Mouse (Mus musculus) frontal cortex, postnatal 36 days (tissue): ENCODE results near the gene Ppp1r12b.
A peak's percentile ranks its signal among the peaks of the same experiment; 100 is the strongest.

Experiments used
- DNase-seq, 2 experiments: peaks; one replicate each; pipeline ENCODE4 v3.0.0; 2022; ENCODE audit warnings: low spot score in 2 of 2

The Ppp1r12b gene

DNA sequence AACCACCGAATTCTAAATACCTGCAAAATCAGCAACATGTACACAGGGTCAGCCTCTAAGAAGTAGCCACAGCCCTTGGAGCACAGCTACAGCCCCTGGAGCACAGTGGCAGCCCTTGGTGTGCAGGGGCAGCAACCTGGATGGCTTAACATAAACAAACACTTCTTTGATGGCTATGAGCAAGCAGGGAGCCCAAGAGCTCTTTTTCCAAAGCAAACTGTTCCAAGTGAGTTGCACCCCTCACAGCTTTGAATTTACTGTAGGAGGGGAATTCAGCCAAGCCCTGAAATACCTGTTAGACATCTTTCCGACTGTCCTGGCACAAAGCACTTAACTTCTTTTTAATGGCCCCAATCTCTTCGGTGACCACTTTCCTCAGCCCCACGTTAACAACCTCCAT, 14.9 kb downstream of the Ppp1r12b start:
- no peak for DNase-seq

DNA sequence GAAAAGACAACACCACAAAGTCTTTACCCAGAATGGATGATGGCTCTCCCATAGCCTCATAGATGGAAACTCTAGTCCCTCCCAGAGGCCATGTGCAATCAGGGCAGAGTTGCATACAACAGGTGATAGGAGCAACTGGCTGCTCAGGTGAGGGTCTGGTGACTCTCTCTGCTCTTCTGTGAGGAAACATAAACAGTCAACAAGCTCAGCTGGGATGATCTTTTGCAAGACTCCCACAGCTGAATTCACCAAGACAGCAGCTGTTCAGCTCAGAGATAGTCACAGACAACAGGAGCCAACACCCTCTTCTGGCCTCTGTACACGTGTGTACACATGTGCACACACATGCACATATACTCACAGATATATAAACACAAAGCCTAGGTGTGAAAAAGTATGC, 17.5 kb downstream of the Ppp1r12b start:
- DNase-seq, result no peak

DNA sequence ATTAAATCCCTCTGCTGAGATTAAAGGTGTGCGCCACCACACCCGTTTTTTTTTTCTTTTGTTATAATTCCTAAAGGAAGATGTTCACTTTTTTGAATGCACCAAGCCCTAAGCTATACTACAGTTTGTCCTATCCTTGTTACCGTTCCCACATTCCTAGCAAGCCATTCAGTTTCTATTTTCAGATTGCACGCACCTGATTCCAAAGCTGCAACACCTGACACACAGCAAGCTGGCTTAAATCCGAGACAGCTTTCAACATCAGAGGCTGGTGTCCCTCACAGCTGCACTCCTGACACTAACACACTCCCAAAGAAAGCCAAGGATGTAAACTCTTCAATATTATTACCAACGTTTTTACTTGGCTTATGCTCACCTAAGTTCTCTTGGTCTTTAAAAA, 19.4 kb downstream of the Ppp1r12b start:
- DNase-seq, result no peak

GRCm38 (mm10) chr1:134932431-134932830, 23.3 kb downstream of the Ppp1r12b start:
- DNase-seq, result no peak

- peak in 1 of 2 experiments; percentile 23 for DNase-seq
These were observed 36.7 kb downstream of the Ppp1r12b start for GRCm38 (mm10) chr1:134919010-134919409.

DNA sequence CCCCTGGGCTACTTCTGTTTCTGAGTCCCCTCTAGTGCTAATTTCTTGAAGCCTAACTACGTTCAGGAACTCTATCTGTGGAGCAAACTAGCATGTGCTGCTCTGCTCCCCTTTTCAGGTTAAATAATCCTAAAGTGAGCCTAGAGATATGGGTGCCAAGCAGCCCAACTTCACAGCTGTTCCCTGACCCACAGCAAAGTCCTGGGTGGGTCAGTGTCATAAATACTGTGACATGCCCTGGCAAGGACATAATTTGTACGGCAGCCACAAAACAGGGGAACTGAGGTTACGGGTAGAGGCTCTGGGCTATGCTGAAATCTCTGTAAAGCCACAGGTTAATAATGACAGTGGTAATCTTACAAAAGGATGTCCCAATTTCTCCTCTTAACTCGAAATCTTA, 40.3 kb downstream of the Ppp1r12b start:
- no peak for DNase-seq

DNA sequence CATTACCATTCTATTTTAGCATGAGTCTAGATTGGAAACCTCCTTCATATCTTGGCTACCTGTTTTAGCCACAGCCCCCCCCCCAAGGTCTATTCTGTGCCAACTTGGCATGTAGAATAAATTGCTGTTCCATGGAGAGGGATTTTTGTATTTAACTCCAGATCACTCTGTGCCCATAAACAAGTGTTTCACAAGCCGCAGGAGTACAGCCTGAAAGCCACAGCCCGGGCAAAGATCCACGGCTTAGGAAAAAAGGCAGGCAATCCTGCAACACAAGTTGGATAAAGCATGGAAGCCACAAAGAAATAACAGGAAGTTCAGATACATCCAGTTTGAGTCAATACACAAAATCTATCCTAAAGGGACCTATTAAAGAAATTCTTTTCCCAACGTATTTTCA, 42.2 kb downstream of the Ppp1r12b start:
- no peak for DNase-seq

- no peak for DNase-seq
These were observed 43.9 kb downstream of the Ppp1r12b start for GRCm38 (mm10) chr1:134911892-134912291.

DNA sequence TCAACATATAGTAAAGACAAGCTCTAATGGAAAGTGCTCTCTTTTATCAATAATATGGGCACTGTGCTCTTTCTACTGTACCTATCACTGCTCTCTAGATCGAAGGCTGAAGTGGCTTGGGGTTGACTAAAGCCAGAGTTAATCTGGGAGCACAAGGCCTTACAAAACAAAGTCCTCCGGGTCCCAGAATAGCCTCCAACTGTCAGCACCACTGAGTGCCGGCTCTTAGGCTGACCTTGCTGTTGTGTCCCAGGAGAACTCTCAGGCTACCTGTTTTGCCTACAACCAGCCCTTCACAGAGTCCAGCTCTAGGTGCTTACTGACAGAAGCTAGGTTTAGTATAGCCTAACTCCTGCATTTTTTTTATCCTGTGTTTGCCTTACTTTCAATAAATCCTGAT, 45.7 kb downstream of the Ppp1r12b start:
- no peak for DNase-seq

DNA sequence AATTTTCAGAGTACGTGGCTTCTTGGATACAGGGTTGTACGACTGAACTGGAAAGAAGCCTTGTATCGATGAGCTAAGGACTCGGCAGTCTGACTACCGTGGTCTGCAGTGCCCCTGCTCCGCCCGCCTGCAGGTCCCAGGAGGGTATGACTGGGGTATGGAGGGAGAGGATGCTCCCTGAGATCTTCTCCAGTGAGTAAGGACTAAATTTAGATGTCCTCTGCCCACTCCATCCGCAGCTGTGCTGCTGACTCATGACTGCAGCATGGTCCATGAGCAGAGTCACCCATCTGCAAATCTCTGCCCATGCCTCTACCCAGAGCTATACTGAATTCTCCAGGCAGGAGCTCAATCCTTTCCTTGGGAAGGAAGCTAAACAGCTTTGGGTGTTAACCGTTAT, 46.3 kb downstream of the Ppp1r12b start:
- peak; percentile 76 to 87 for DNase-seq

DNA sequence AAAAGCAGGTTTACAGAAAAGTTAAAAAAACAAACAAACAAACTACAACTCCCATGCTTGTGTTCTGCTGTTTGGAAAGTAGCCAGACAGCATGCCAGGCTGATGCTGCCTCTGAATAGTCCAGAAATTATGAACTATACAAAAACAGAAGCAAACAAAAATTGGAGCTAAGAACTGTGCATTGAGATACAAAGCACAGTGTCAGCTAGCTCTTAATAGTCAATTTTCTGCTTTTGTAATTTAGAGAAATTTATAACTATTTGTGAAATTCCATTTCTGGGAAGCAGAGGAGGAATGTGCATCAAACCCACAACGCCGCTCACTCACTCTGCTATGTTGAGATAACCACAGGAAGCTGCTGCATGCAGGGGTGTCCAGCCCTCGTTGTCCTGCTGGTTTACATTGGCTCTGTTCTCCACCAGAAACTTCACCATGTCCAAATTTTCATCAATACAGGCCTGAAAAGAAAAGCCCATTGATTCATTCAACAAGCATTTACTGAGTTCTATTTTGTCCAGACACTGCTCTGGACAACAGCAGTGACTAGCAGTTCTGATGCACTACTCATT, 53.6 kb downstream of the Ppp1r12b start:
- DNase-seq, result peak in 1 of 2 experiments; percentile 32

- no peak for DNase-seq
These were observed 59.7 kb downstream of the Ppp1r12b start for GRCm38 (mm10) chr1:134896008-134896407.

DNA sequence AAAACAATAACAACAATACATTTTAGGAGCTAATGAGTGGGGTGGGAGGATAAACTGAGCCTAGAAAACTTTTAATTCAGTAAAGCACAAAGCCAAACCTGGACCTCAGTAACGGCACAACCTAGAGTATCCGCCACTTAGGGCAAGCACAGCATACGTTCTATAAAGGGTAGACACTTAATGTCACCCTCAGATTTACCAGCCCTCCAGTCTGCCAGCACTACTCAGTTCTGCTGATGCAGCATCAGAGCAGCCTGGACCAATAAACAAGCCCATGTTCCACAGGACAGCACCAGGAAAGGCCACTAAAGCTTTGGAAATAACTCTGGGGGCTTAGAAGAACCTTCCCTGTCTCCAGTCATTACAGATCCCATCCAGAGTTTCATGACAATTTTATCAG, 60.9 kb downstream of the Ppp1r12b start:
- DNase-seq, result no peak

DNA sequence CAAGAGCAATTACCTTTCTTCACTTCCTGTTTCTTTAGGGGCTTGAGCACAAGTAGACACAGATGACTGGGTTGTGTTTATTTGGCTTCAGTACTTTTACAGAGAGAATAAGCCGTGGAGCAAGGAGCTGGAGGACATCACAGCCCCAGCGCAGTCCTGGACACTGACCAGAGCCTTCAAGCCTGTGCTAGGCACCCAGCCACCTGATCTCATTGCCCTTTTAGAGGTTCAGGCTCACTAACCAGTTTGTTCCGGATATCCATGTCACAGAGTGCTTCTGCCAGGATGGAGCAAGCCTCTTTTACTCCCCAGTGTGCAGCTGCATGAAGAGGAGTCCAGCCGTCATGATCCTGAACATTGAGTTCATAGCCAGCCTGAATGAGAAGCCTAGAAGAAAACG, 63.8 kb downstream of the Ppp1r12b start:
- no peak for DNase-seq

DNA sequence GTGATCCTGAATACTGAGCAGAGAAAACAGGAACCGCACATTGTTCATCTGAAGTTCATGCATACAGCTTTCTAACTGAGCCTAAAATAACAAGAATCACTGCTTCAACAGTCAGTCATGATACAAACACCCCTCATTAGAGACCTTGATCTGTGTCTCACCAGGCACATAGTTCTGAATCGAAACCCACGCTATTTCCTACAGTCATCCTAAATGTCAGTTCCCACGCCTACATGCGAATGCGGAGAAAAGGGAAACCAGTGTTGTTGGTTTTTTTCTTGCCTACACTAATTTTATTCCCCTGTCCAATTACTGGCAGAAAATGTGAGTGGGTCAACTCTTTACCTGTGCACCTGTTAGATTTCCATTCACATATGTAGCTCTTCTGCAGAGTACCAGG, 66.1 kb downstream of the Ppp1r12b start:
- no peak for DNase-seq

DNA sequence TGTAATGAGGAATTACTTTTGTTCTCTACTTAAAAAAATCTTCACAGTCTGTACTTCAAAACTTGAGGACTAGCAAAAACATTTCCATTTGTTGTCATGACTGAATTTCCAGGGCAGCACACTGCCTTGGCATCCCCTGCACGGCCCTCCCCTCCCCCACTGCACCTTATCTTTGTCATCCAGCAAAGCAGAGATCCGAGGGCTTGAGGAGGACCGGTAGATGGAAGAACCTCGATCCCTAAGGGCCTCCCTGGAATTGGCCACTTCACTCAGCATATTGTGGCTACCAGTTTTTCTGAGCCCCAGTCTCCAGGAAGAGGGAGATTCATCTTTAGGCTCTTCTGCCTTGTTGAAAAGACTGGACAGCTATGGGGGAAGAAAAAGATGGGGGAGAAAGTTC, 79.9 kb downstream of the Ppp1r12b start:
- no peak for DNase-seq

GRCm38 (mm10) chr1:134872678-134873077, 83.1 kb downstream of the Ppp1r12b start:
- DNase-seq, result no peak

DNA sequence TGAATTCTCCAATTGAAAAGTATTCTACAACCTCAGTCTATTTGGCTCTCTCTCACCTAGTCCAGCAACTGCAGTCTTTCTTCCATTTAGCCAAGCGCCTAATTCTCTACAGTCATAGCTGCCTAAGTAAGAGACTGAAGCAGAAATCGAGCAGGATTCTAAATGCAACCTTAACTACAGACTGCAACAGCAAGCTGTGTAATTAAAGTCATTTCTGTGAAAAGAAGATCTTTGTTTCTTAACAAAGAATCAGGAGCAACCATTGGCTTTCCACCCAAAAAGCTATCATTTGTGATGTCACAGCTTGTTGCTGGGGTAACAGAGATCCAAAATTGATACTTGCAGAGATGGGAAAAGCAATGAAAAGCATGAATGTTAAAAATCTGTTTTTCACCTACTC, 89.3 kb downstream of the Ppp1r12b start:
- no peak for DNase-seq

DNA sequence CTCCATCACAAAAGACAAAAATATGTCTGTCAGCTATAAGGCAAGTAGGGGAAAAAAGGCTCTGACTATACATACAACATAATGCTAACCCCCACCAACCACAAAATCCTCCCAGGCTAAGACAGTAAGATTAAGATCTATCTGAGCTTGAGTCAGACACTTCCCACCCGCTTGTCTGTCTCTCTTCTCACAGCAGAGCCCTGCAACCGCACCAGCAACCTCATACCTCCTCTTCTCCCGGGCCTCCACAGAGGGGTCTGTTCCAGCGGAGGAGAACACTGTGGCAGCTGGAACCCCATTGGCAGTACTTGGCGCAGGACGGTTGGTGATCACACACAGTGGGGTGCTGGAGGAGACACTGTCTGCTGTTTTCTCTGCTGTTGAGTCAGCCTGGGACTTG, 90.2 kb downstream of the Ppp1r12b start:
- no peak for DNase-seq

DNA sequence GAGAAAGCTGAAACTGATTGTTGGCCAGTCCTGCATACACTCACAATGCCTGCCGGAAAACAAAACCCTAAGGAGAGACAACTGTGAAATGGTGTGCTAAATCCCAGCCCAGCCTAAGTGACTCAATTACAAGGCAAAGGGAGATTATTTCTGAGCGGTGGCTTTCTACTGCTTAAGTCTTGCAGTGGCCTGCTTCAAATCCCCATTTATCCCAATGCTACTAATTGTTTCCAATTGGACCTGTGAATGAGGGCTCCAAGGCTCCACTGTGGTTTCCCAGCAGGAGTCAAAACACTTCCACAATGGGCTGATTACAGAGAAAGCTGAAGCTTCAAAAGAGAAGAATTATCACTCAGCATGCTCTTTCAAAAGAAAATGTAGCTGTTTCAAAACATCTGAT, 95.2 kb downstream of the Ppp1r12b start:
- DNase-seq, result no peak

- no peak for DNase-seq
These were observed 97.2 kb downstream of the Ppp1r12b start for GRCm38 (mm10) chr1:134858344-134859053.

DNA sequence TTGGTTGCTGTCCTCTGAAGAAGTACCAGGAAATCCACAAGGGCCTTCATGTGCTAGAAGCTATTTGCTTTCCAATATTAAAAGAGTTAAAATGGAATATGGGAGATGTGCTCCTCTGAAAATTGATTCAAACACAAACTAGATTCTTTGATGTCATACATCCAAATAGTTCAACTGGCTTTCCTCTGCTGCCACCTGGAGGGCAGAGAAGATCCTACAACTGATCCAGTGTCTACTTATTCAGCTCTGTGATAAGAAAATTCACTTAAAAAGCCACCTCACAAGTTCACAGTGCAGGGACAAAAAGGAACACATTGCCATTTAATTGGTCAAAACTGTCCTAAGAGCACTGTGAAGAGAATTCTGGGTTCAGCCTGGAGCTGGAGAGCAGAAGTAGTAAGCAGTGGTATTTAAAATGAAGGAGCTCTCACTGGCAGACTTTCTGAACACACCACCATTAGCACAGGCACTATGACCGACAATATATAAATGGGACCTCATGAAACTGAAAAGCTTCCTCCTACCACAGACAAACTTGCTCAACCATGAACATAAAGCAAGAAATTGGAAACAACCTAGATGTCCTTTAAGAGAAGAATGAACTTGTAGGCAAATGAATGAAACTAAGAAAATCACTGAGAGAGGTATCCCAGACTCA, 101.3 kb downstream of the Ppp1r12b start:
- peak; percentile 78 to 93 for DNase-seq

- no peak for DNase-seq
These were observed 102.9 kb downstream of the Ppp1r12b start for GRCm38 (mm10) chr1:134852797-134853196.
